Mouse (Mus musculus): Measurements from ENCODE around the gene Vmn1r17.

DNA sequence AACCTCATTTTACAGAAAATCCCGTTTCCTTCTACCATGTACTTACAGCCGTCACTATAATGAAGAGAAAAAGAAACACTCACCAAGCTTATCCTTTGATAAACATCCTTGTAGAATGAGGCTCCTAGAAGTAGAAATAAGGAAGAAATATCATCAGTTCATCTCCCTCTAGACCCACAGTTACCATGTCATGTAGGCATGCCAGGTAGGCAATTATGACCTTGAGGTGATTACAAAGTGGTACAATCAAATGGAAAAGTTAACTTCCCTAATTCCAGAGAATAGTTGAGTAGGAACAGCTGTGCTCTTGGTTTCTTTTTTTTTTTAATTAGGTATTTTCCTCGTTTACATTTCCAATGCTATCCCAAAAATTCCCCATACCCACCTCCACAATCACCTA lies 34.1 kb downstream of the Vmn1r17 start, which contains the start of gene Vmn1r16:
- TF ChIP-seq EP300 (IDR thresholded peaks at IDR 0.05; ENCODE audit: insufficient read depth, low read depth, low read length): no peak
- no peak for TF ChIP-seq CTCF (IDR thresholded peaks at IDR 0.05)
- TF ChIP-seq POLR2A (IDR thresholded peaks at IDR 0.05; ENCODE audit: insufficient read depth, low read depth, low read length): no peak

All from heart, adult 2 months (tissue).